Mouse (Mus musculus) gastrocnemius, postnatal 14 days (tissue): ENCODE measurements around the gene Nup85. TPM values are rescaled to one million over a fixed set of nuclear protein-coding genes. Genes with fewer than 3 reads are reported as not detected.

Experiments
- DNase-seq: peaks from one replicate; pipeline ENCODE4 v3.0.0; 2021; ENCODE audit warnings: mixed read lengths
- intact Hi-C: fragments of 180-260 bp; cut with DNase I; formaldehyde crosslinking; loops from one replicate; pipeline ENCODE4 v1.15.1; 2025; ENCODE audit warnings: low total_unique reads
- total RNA-seq, 2 experiments: library from RNA; stranded (reverse); gene quantifications; 2 replicates each; pipeline ENCODE4 v1.2.3; 2021

The Nup85 gene
- total RNA-seq, 2 experiments from 2014 or later, result 14.7 to 18.9 TPM

- no peak for DNase-seq
- intact Hi-C loops, result loop anchor here (10.0 kb wide), 1 partner anchor 115 kb away; the partner anchor contains the start of gene Nt5c
Observed at GRCm38 (mm10) chr11:115609576-115609975, 45.3 kb downstream of the Nup85 start.

- no peak for DNase-seq
- intact Hi-C loops, result no loop called here
Observed at GRCm38 (mm10) chr11:115611173-115611572, 46.9 kb downstream of the Nup85 start.

- DNase-seq, result peak; percentile 88
- intact Hi-C loops, result no loop called here
Observed at GRCm38 (mm10) chr11:115612059-115612409, 47.8 kb downstream of the Nup85 start.

- DNase-seq, result peak; percentile 89
Observed at GRCm38 (mm10) chr11:115612410-115613137, 48.3 kb downstream of the Nup85 start, which contains the start of gene Mif4gd. Gene Mif4gd, minus strand, starts transcription at chr11:115612969.

GRCm38 (mm10) chr11:115613138-115613945 is 49.1 kb downstream of the Nup85 start:
- intact Hi-C loops, result no loop called here
- no peak for DNase-seq

More at GRCm38 (mm10) chr11:115612410-115613137, 48.3 kb downstream of the Nup85 start, which contains the start of gene Mif4gd:
- intact Hi-C loops, result no loop called here

GRCm38 (mm10) chr11:115614346-115615107 is 50.3 kb downstream of the Nup85 start:
- intact Hi-C loops, result no loop called here
- DNase-seq, result no peak

- no peak for DNase-seq
- intact Hi-C loops, result no loop called here
Observed at GRCm38 (mm10) chr11:115615108-115615825, 51.0 kb downstream of the Nup85 start.

- DNase-seq, result no peak
- intact Hi-C loops, result no loop called here
Observed at GRCm38 (mm10) chr11:115615875-115616274, 51.6 kb downstream of the Nup85 start.

GRCm38 (mm10) chr11:115616371-115616770 is 52.1 kb downstream of the Nup85 start:
- DNase-seq, result no peak
- intact Hi-C loops, result no loop called here

- no peak for DNase-seq
- intact Hi-C loops, result no loop called here
Observed at GRCm38 (mm10) chr11:115616893-115617292, 52.7 kb downstream of the Nup85 start.

GRCm38 (mm10) chr11:115618001-115618400 is 53.8 kb downstream of the Nup85 start:
- DNase-seq, result no peak
- intact Hi-C loops, result no loop called here

- intact Hi-C loops, result no loop called here
- no peak for DNase-seq
Observed at GRCm38 (mm10) chr11:115618732-115619516, 54.7 kb downstream of the Nup85 start.

GRCm38 (mm10) chr11:115619949-115620348 is 55.7 kb downstream of the Nup85 start:
- no peak for DNase-seq
- intact Hi-C loops, result no loop called here

- intact Hi-C loops, result no loop called here
- DNase-seq, result no peak
Observed at GRCm38 (mm10) chr11:115623487-115624070, 59.3 kb downstream of the Nup85 start.

GRCm38 (mm10) chr11:115625877-115626276 is 61.6 kb downstream of the Nup85 start:
- DNase-seq, result peak; percentile 58
- intact Hi-C loops, result no loop called here

GRCm38 (mm10) chr11:115626824-115627616 is 62.8 kb downstream of the Nup85 start:
- DNase-seq, result no peak
- intact Hi-C loops, result no loop called here

GRCm38 (mm10) chr11:115627705-115628464 is 63.7 kb downstream of the Nup85 start, which contains the start of gene Slc25a19:
Gene Slc25a19, minus strand, starts transcription at chr11:115628295.
- intact Hi-C loops, result no loop called here
- peak; percentile 99 for DNase-seq
